8 mouse cellular contexts compared by ENCODE assay signal in genomic region chr17:28648607-28649370, GRCm38 (mm10). TPM values are rescaled to one million over a fixed set of nuclear protein-coding genes. Genes with fewer than 3 reads are reported as not detected.
DNase-seq lines count a peak whose midpoint lies in the region; ATAC-seq and TF ChIP-seq lines count a peak whose summit lies in the region.

No protein-coding gene starts in this region.

- peak; percentile 65 for DNase-seq in forebrain, embryonic 11.5 days (ENCODE audit: low spot score)
- peak; percentile 17 to 28 for DNase-seq in urinary bladder, postnatal 36 days (ENCODE audit: low spot score in 2 of 2)
- no peak for DNase-seq in urinary bladder, postnatal 10 days (ENCODE audit: low spot score)
- DNase-seq in embryo, embryonic 11.5 days (ENCODE audit: low read depth, low spot score): peak; percentile 13
- peak; percentile 57 to 65 for DNase-seq in layer of hippocampus, adult 2 months (ENCODE audit: low spot score in 2 of 2)
- peak; percentile 23 for DNase-seq in mesoderm, embryonic 11.5 days (ENCODE audit: low read depth, low spot score)
- peak; percentile 77 for DNase-seq in thymus, postnatal 0 days (ENCODE audit: low spot score)

- H3K9ac ChIP-seq in forebrain, embryonic 11.5 days (ENCODE audit: low read length): no peak overlapping the region
- no peak overlapping the region for H3K9ac ChIP-seq in forebrain, embryonic 15.5 days (replicated peaks)

- no peak overlapping the region for H3K4me2 ChIP-seq in forebrain, embryonic 11.5 days (ENCODE audit: low read depth, low read length, severe bottlenecking)
- no peak overlapping the region for H3K4me2 ChIP-seq in forebrain, embryonic 15.5 days (replicated peaks)

- no peak overlapping the region for H3K27ac ChIP-seq in forebrain, embryonic 11.5 days (ENCODE audit: low read depth, low read length)
- H3K27ac ChIP-seq in forebrain, embryonic 15.5 days (replicated peaks): no peak overlapping the region
- H3K27ac ChIP-seq in layer of hippocampus, adult 2 months: no peak overlapping the region

- no peak overlapping the region for H3K4me3 ChIP-seq in forebrain, embryonic 11.5 days (ENCODE audit: low read depth, low read length)
- H3K4me3 ChIP-seq in forebrain, embryonic 15.5 days: no peak overlapping the region
- H3K4me3 ChIP-seq in layer of hippocampus, adult 2 months: no peak overlapping the region

- no peaks in the 10 kb centered on the region for H3K36me3 ChIP-seq in forebrain, embryonic 11.5 days (ENCODE audit: control insufficient read depth, insufficient read depth, low read length)
- no peaks in the 10 kb centered on the region for H3K36me3 ChIP-seq in forebrain, embryonic 15.5 days

- 53% methylated on average over 6 of the region's 6 CpGs for WGBS in forebrain, embryonic 11.5 days
- WGBS in forebrain, embryonic 15.5 days: 64% methylated on average over 6 of the region's 6 CpGs

- no peaks in the 10 kb centered on the region for H3K4me1 ChIP-seq in forebrain, embryonic 11.5 days (replicated peaks; ENCODE audit: control insufficient read depth, insufficient read depth, low read length)
- no peaks in the 10 kb centered on the region for H3K4me1 ChIP-seq in forebrain, embryonic 15.5 days

- H3K27me3 ChIP-seq in forebrain, embryonic 11.5 days (ENCODE audit: control insufficient read depth, insufficient read depth, low read length): no peaks in the 10 kb centered on the region
- no peaks in the 10 kb centered on the region for H3K27me3 ChIP-seq in forebrain, embryonic 15.5 days

- H3K9me3 ChIP-seq in forebrain, embryonic 11.5 days (ENCODE audit: control insufficient read depth, low read length): no peaks in the 10 kb centered on the region
- H3K9me3 ChIP-seq in forebrain, embryonic 15.5 days: no peaks in the 10 kb centered on the region

- TF ChIP-seq CTCF in layer of hippocampus, adult 2 months (conservative IDR thresholded peaks at IDR 0.05): peak; percentile 88

- no peak for ATAC-seq in forebrain, embryonic 11.5 days (replicated peaks; ENCODE audit: low FRiP score)
- ATAC-seq in forebrain, embryonic 15.5 days (replicated peaks): no peak

RNA-seq across cellular contexts. Expression of gene Srpk1, which starts 26.3 kb away (rescaled TPM):
- 135 and 141 TPM in 2 replicates for polyA plus RNA-seq in forebrain, embryonic 11.5 days (2014; fragmentation: Nextera tagmentation; extraction: Ambion mirVana)
- polyA plus RNA-seq in forebrain, embryonic 15.5 days (2015; fragmentation: Nextera tagmentation; extraction: Ambion mirVana): 103 and 112 TPM in 2 replicates
- 10 to 100 TPM; 79.5 to 87.7 TPM for total RNA-seq in layer of hippocampus, adult 2 months (2021)
- polyA plus RNA-seq in thymus, postnatal 0 days (2015; fragmentation: Nextera tagmentation; extraction: Ambion mirVana): 99.1 and 103 TPM in 2 replicates

RNA-seq across cellular contexts. Expression of gene Slc26a8, which starts 41.2 kb away (rescaled TPM):
- polyA plus RNA-seq in forebrain, embryonic 11.5 days (2014; fragmentation: Nextera tagmentation; extraction: Ambion mirVana): 0.49 and 1.0 TPM in 2 replicates
- polyA plus RNA-seq in forebrain, embryonic 15.5 days (2015; fragmentation: Nextera tagmentation; extraction: Ambion mirVana): 1.4 and 1.7 TPM in 2 replicates
- 1 to 10 TPM; 6.3 to 6.9 TPM for total RNA-seq in layer of hippocampus, adult 2 months (2021)
- polyA plus RNA-seq in thymus, postnatal 0 days (2015; fragmentation: Nextera tagmentation; extraction: Ambion mirVana): 0.42 and 0.79 TPM in 2 replicates

RNA-seq across cellular contexts. Expression of gene Mapk14, which starts 42.3 kb away (rescaled TPM):
- 51.7 and 52.3 TPM in 2 replicates for polyA plus RNA-seq in forebrain, embryonic 11.5 days (2014; fragmentation: Nextera tagmentation; extraction: Ambion mirVana)
- 29.2 and 30.7 TPM in 2 replicates for polyA plus RNA-seq in forebrain, embryonic 15.5 days (2015; fragmentation: Nextera tagmentation; extraction: Ambion mirVana)
- 10 to 100 TPM; 70.6 to 82.7 TPM for total RNA-seq in layer of hippocampus, adult 2 months (2021)
- polyA plus RNA-seq in thymus, postnatal 0 days (2015; fragmentation: Nextera tagmentation; extraction: Ambion mirVana): 42.2 and 45.7 TPM in 2 replicates
